Mouse (Mus musculus): ENCODE data around the gene Igf1r. TPM values are rescaled to one million over a fixed set of nuclear protein-coding genes. Genes with fewer than 3 reads are reported as not detected.

Gene Igf1r
- polyA plus RNA-seq, 1 experiment, result 21.3 TPM

DNA sequence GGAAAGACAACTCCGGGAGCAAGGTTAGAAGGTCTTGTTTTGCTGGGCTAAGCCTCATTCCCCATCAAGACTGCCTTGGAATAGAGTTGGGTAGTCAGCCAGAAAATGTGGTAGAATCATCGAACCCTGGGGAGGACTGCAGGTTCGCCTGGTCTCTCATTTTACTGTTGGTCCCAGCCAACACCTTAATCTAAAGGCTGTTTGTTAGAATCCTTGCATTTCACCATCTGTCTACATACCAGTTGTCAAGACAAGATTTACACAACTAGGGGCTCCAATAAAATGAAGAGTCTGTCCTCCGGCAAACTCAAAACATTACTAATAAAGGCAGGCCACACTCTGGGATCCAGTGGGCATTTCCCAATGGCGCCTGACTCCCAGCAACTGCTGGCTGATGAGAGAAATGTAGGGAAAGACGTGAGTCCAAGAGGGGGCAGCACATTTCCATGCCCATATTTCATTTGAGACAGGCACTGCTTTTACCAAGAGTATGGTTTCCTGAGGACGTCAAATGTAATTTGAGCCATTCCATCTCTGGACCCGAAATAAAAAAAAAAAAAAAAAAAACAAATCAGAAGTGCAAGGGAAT, 310.1 kb downstream of the Igf1r start:
- Histone ChIP-seq H3K4me1 (ENCODE audit: control insufficient read depth, insufficient read depth, low read length) (peaks cover 2% of the 10 kb centered on the region; the same call in 1 of the 2 replicates), H3K4me3 (replicated peaks; ENCODE audit: control insufficient read depth, low read depth, low read length) (no peak overlapping the region), H3K27ac (ENCODE audit: control insufficient read depth, insufficient read depth, low read depth, low read length, poor library complexity) (no peak overlapping the region)
- TF ChIP-seq POLR2A (IDR thresholded peaks at IDR 0.05; ENCODE audit: borderline replicate concordance, control insufficient read depth, low read depth, low read length) (no peak), CTCF (IDR thresholded peaks at IDR 0.05; ENCODE audit: control insufficient read depth, insufficient read depth, low read length) (no peak)
- WGBS, result 58% methylated on average over 8 of the region's 8 CpGs

DNA sequence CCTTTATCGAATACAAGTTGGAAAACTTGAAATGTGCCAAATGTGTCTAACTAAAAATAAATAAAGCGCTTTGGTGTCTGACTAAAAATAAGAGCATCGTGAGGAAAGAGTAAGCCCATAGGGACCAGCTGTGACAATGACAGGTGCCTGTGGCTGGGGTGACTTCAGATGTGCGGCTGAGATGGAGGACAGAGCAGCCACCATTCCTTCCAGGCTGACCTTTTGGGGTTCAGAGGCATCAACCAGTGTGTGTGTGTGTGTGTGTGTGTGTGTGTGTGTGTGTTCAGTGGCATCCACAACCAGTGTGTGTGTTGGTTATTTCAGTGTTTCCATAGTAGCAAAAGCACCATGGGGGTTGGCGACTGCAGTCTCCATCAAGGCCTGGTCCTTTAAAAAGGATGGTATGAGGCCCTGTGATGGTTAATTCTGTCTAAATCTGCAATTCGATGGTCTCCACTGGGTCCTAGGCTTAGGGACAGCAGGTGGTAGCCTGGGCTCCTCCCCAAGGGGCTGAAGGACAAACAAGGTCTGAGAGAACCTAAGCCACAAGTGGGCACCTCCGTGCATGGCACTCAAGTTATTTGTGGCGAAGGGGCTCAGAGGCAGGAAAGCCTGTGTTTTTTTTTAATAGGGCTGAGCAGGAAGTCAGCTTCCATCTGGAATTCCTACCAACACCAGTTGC, 310.9 kb downstream of the Igf1r start:
- Histone ChIP-seq H3K4me3 (replicated peaks; ENCODE audit: control insufficient read depth, low read depth, low read length) (no peak overlapping the region), H3K4me1 (ENCODE audit: control insufficient read depth, insufficient read depth, low read length) (peaks cover 2% of the 10 kb centered on the region; the same call in 1 of the 2 replicates), H3K27ac (ENCODE audit: control insufficient read depth, insufficient read depth, low read depth, low read length, poor library complexity) (peak overlapping the region; percentile 0; the same call in 1 of the 2 replicates)
- no peak for TF ChIP-seq POLR2A (IDR thresholded peaks at IDR 0.05; ENCODE audit: borderline replicate concordance, control insufficient read depth, low read depth, low read length)
- no peak for TF ChIP-seq CTCF (IDR thresholded peaks at IDR 0.05; ENCODE audit: control insufficient read depth, insufficient read depth, low read length)
- WGBS, result 65% methylated on average over 8 of the region's 8 CpGs

DNA sequence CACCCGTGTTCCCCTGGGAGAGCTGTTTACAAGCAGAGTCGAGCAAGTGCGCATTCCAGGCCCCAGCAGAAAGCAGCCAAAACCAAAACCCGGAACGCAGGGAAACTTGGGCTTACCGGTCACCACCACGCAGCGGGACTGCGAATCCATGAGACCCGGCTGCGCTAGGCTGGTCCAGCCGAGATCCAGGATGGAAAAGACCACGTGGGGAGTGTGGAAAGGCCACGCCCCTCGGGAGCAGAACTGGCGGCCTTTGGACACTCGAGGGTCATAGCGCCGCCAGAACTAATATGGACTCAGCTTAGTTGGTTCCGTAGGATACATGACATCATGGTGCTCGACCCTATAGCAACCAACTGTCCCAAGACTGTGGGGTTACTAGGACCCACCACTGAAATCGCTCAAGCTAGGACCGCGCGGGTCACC, 311.4 kb downstream of the Igf1r start, which contains the start of gene Pgpep1l:
Gene Pgpep1l (minus strand): TSS at position 206 of the 426 bp plus-strand sequence.
- Histone ChIP-seq H3K4me3 (replicated peaks; ENCODE audit: control insufficient read depth, low read depth, low read length) (no peak within 1 kb of the TSS), H3K27ac (ENCODE audit: control insufficient read depth, insufficient read depth, low read depth, low read length, poor library complexity) (peak within 1 kb of the TSS; percentile 0; the same call in 1 of the 2 replicates), H3K4me1 (ENCODE audit: control insufficient read depth, insufficient read depth, low read length) (peaks cover 2% of the 10 kb centered on the region; the same call in 1 of the 2 replicates)
- WGBS, result 42% methylated on average over 25 of the region's 25 CpGs
- TF ChIP-seq POLR2A (IDR thresholded peaks at IDR 0.05; ENCODE audit: borderline replicate concordance, control insufficient read depth, low read depth, low read length) (no peak), CTCF (IDR thresholded peaks at IDR 0.05; ENCODE audit: control insufficient read depth, insufficient read depth, low read length) (no peak)

DNA sequence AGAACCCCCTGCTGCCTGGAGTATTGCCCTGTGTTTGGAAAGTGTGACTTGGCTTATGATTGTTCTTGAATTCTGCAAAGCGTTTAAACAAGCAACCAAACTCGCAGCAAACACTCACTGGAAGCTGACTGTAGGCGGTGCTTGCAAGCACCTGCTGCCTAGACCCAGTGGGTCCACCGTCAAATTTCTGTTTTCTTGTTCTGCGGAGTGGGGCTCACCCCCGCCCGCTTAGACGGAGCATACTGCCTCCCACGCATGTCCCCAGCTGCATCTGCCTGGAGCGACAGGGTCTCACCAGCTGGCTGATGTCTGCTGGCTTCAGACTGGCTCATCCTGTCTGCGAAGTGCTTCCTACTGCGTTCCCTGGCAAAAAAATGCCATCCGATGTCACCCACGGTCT, 311.9 kb downstream of the Igf1r start:
- H3K4me3 ChIP-seq (replicated peaks; ENCODE audit: control insufficient read depth, low read depth, low read length), result no peak overlapping the region
- WGBS, result 22% methylated on average over 14 of the region's 14 CpGs
- TF ChIP-seq POLR2A (IDR thresholded peaks at IDR 0.05; ENCODE audit: borderline replicate concordance, control insufficient read depth, low read depth, low read length) (no peak), CTCF (IDR thresholded peaks at IDR 0.05; ENCODE audit: control insufficient read depth, insufficient read depth, low read length) (no peak)
- no peak overlapping the region for H3K27ac ChIP-seq (ENCODE audit: control insufficient read depth, insufficient read depth, low read depth, low read length, poor library complexity)
- peaks cover 2% of the 10 kb centered on the region; the same call in 1 of the 2 replicates for H3K4me1 ChIP-seq (ENCODE audit: control insufficient read depth, insufficient read depth, low read length)

DNA sequence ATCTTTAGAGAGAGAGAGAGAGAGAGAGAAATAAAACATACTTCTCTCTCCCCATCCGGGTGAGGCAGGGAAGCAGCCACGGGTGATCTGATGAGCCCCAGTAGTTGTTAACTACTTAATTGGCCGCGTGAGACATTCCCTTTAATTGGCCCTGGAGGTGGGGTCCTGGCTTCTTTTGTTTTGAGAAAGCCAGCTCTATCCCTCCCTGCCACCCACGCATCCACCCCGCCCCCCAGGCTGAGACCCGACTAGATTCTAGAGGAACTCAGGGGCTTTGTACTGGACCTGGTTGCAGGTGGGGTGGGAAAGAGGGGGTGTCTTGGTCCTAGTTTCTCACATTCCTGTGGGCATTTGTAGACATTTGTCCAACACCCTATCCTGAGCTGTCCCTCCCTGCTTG, 312.8 kb downstream of the Igf1r start:
- H3K4me1 ChIP-seq (ENCODE audit: control insufficient read depth, insufficient read depth, low read length), result peaks cover 2% of the 10 kb centered on the region; the same call in 1 of the 2 replicates
- no peak overlapping the region for H3K27ac ChIP-seq (ENCODE audit: control insufficient read depth, insufficient read depth, low read depth, low read length, poor library complexity)
- whole genome bisulfite sequencing, result 62% methylated on average over 7 of the region's 7 CpGs
- no peak overlapping the region for H3K4me3 ChIP-seq (replicated peaks; ENCODE audit: control insufficient read depth, low read depth, low read length)
- TF ChIP-seq POLR2A (IDR thresholded peaks at IDR 0.05; ENCODE audit: borderline replicate concordance, control insufficient read depth, low read depth, low read length), result no peak
- no peak for TF ChIP-seq CTCF (IDR thresholded peaks at IDR 0.05; ENCODE audit: control insufficient read depth, insufficient read depth, low read length)

DNA sequence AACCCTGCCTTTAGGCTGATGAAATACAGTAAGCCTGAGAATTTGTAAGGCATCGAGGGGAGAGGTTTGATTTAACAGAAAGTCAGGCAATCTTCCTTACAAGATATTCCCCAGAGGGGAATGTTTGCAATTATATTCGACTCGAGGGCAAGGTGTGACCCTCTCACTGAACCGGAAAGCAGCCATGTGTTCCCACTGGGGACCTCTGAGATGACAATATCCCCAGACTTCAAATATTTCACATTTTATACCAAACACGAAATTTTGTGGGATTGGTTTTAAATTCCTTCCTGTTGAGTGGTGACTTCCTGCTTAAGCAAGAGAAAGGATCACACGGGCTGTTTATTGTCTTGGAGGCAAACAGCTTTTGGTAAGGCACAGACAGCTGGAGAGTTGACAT, 314.1 kb downstream of the Igf1r start:
- Histone ChIP-seq H3K4me3 (replicated peaks; ENCODE audit: control insufficient read depth, low read depth, low read length) (no peak overlapping the region), H3K27ac (ENCODE audit: control insufficient read depth, insufficient read depth, low read depth, low read length, poor library complexity) (no peak overlapping the region), H3K4me1 (ENCODE audit: control insufficient read depth, insufficient read depth, low read length) (peaks cover 2% of the 10 kb centered on the region; the same call in 1 of the 2 replicates)
- TF ChIP-seq CTCF (IDR thresholded peaks at IDR 0.05; ENCODE audit: control insufficient read depth, insufficient read depth, low read length) (no peak), POLR2A (IDR thresholded peaks at IDR 0.05; ENCODE audit: borderline replicate concordance, control insufficient read depth, low read depth, low read length) (no peak)
- 33% methylated on average over 6 of the region's 6 CpGs for WGBS

DNA sequence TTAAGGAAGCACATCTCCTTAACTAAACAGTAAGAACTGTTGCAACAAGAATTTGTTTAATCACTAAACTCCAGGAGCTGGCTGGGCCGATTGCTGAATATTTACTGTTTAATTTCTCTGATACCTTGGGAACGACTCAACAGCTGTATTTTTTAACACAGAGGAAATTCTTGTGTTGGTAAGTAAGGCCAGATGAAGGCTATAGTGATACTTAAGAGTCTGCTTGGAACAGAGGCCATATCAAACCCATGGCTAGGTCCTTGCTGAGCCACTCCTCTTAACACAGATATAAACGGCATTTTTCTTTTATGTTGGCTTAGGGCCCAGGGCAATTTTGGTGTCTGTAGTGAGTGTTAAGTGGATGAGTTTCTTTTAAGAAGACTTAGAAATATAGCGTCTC, 317.9 kb downstream of the Igf1r start:
- Histone ChIP-seq H3K27ac (ENCODE audit: control insufficient read depth, insufficient read depth, low read depth, low read length, poor library complexity) (no peak overlapping the region), H3K4me1 (ENCODE audit: control insufficient read depth, insufficient read depth, low read length) (no peaks in the 10 kb centered on the region), H3K4me3 (replicated peaks; ENCODE audit: control insufficient read depth, low read depth, low read length) (no peak overlapping the region)
- TF ChIP-seq POLR2A (IDR thresholded peaks at IDR 0.05; ENCODE audit: borderline replicate concordance, control insufficient read depth, low read depth, low read length) (no peak), CTCF (IDR thresholded peaks at IDR 0.05; ENCODE audit: control insufficient read depth, insufficient read depth, low read length) (no peak)
- 71% methylated on average over 4 of the region's 4 CpGs for WGBS

DNA sequence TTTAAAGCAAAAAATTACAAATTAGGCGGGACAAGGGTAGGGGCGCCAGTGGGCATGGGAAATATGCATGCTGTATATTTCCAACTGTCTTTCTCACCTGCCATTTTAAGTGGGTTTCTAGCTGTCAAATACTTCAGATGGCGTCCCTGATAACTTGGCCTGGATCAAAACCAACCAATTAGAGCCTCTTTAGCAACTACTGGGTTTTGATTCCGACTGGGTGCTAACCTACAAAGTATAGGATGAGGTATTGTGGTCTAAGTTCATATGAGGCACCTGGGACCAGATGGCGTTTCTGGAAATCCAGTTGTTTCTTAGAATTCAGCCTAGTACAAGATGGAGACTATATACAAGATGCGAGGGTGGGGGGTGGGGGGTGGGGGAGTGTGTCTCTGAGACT, 319.2 kb downstream of the Igf1r start:
- Histone ChIP-seq H3K27ac (ENCODE audit: control insufficient read depth, insufficient read depth, low read depth, low read length, poor library complexity) (no peak overlapping the region), H3K4me1 (ENCODE audit: control insufficient read depth, insufficient read depth, low read length) (no peaks in the 10 kb centered on the region; the same call in 1 of the 2 replicates), H3K4me3 (replicated peaks; ENCODE audit: control insufficient read depth, low read depth, low read length) (no peak overlapping the region)
- 85% methylated on average over 6 of the region's 6 CpGs for WGBS
- TF ChIP-seq POLR2A (IDR thresholded peaks at IDR 0.05; ENCODE audit: borderline replicate concordance, control insufficient read depth, low read depth, low read length) (no peak), CTCF (IDR thresholded peaks at IDR 0.05; ENCODE audit: control insufficient read depth, insufficient read depth, low read length) (no peak)
